Mouse (Mus musculus) liver, adult 2 months (tissue): ENCODE data around the gene Olfr237-ps1.

Experiments used
- CTCF ChIP-seq: fragments of 200-500 bp; IDR thresholded peaks from 2 replicates; pipeline ENCODE4 v1.5.1; 2011; ENCODE audit warnings: low read depth, low read length, control low read depth
- POLR2A ChIP-seq: fragments of 200-500 bp; IDR thresholded peaks from 2 replicates; pipeline ENCODE4 v1.6.1; 2011; ENCODE audit warnings: low read length, control low read depth; ENCODE audit not compliant: insufficient read depth; ENCODE audit errors: extremely low read depth

DNA sequence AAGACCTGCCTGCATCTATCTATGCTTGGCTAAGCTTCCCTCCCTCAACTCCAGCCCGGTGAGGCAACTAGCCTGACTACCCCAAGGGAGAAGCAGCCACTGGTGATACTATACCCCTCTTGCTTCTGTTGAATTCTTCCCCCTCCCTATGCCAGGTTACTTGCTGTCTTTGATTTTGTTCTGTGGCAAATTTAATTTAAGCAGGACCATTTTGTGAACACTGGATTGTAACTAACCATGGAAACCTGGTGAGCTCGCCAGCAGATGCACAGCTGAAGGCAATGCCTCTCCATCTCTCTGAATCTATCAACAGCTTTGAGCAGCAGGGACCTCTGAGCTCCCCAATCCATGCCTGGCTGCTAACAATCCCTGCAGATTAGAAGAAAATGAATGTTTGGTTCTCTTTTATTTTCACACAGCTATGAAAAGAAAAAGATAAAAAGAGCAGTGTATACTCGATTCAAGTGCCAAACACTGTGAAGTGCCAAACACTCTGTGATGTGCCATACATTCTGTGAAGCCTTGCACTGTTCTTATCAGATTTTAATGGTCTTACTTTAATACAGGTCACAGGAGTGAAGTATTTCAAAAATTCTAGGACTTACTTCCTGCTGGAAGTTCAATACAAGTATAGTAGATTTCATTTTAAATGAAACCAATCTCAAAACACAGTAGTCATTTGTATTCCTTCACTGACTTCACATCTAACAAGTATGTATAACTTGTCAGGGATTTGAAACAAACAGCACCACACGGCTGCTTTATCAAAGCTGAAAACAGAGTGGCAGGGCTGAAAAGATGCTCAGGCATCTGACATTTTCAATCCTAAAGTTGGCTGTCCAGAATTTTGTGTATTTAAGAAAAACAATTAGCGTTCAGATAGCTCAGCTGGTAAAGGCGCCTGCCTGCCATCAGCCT is 32.5 kb downstream of the Olfr237-ps1 start:
- TF ChIP-seq CTCF = no peak
- TF ChIP-seq POLR2A = no peak
